Mouse (Mus musculus) brown adipose tissue, adult 24 weeks (tissue): ENCODE results near the gene C1rl. TPM values are rescaled to one million over a fixed set of nuclear protein-coding genes. Genes with fewer than 3 reads are reported as not detected.
"Not testable (repeated sequence)": the region's sequence is repeated elsewhere in the genome, so short reads cannot be mapped to it uniquely, and the experiment has no call there.

Experiments used
- H3K27ac ChIP-seq: fragments of 200-500 bp; replicated peaks from 2 replicates; pipeline ENCODE4 v1.5.1; 2012; ENCODE audit warnings: low read depth, mild to moderate bottlenecking, low read length
- H3K4me1 ChIP-seq: fragments of 200-500 bp; 2 replicates; pipeline ENCODE4 v1.6.1; 2012; ENCODE audit warnings: low read length, mixed read lengths; ENCODE audit not compliant: control insufficient read depth, insufficient read depth, insufficient read length
- H3K4me3 ChIP-seq: fragments of 200-500 bp; 2 replicates; pipeline ENCODE4 v1.5.1; 2012; ENCODE audit warnings: low read depth, mild to moderate bottlenecking, low read length, moderate library complexity; ENCODE audit not compliant: insufficient read depth
- polyA plus RNA-seq: library from polyadenylated mRNA; stranded (reverse); fragments of >200 nt; gene quantifications from 2 replicates; pipeline ENCODE4 v1.2.4, GENCODE M21; 2012; ENCODE audit not compliant: missing spikeins, insufficient read depth, insufficient read length

C1rl gene
- polyA plus RNA-seq, 1 experiment: 18.9 TPM

DNA sequence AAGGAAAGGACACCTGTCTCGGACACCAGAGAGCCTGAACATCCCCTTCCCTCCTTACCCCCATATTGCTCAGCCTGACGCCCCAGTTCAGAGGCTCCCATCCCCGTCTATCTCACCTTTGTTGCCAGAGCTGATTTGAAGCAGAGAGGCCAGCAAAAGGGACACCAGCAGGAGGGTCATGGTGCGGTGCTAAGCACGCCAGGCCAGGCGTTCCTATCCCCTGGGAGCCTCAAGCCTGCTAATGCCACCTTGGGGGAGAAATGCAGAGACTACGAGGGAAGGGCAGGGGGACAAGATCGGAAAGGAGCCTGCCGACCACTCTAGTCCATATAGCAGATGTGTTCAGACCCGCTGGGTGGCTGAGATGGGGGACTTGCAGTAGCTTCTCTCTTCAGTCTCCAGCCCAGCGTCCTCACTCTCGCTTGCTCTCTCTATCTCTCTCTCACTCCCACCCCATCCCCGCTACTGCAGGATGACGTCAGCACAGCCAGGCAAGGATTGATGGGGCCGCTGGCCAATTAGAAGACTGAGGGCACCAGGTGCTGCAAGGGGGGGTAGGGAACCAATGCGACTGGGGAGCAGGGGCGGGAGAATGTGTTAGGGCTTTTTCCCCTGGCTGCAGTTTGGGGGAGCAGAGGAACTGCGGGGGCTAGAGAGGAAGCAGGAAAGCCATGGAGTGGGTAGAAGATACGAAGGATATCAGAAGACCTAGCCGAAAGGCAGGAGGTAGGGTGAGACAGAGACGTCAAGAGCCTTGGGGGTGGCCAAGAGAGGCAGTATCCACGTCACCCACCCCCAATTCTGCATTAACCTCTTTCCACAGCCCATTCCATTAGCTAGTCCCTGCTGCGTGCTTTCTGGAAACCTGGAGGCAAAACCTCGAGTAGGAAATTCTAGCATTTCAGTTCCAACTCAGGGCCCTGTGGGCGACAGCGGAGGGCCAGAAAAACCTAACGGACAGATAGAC lies 28.3 kb upstream of the C1rl start, which contains the start of gene Clstn3:
Gene Clstn3 (minus strand): TSS at position 490 of the 967 bp plus-strand sequence.
- no peak within 1 kb of the TSS for H3K4me3 ChIP-seq
- H3K4me1 ChIP-seq: no peaks in the 10 kb centered on the region
- H3K27ac ChIP-seq: no peak within 1 kb of the TSS

DNA sequence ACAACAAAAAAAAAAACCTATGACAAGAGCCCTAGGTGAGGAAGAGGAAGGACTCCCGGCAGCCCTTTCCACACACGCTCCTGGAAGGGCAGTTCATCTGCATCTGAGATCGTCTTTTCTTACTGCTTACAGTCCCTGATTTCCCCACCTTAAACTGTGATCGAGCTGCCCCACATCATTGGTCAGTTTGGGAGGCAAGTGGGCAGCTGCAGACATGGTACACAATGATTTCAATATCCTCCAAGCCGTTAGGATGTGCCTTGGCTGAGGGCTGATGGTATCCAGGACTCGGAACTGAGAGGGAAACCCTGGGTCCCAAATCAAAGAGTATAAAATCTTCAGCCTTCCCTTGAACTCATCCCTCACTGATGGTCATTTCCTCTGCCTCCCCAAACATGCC lies 27.6 kb upstream of the C1rl start:
- H3K4me3 ChIP-seq: no peak overlapping the region
- H3K4me1 ChIP-seq: no peaks in the 10 kb centered on the region
- no peak overlapping the region for H3K27ac ChIP-seq

DNA sequence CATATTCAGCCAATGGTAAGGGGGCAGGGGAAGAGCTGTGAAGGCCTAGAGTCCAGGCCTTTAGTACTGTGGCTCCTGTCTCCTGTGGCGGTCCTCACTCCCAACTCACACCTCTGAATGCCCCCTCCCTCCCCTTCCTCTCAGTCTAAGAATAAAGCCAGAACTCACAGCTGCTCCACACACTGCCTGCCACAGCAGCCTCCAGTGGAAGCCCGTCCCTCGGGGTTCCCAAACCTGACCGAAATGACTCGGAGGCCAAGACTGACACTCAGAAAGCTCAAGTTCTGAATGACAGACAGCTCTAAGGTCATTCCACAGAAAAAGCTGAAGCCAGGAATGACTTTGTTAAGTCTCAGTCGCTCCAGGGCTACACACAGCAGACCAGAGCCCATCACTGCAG lies 27.2 kb upstream of the C1rl start:
- Histone ChIP-seq H3K27ac (no peak overlapping the region), H3K4me3 (no peak overlapping the region), H3K4me1 (no peaks in the 10 kb centered on the region)

DNA sequence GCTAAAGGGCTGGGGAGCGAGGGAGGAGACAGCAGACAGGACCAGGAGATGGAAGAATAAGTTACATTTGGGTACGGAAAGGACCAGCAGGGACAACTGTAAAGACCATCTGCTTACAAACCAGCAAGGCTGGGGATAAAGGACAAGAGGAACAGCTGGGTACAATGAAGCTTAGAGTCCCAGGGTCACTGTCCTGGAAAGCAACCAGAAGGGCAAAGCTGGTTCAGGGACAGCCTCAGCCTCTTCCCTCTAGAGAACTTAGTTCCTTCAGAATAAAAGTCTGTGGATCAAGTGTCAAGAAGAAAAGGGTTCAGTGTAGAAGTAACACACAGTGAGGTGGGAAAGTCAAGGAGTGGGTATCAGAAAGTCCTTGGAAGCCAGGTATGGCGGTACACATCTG lies 21.8 kb upstream of the C1rl start:
- H3K4me3 ChIP-seq: no peak overlapping the region
- no peak overlapping the region for H3K27ac ChIP-seq
- no peaks in the 10 kb centered on the region for H3K4me1 ChIP-seq

DNA sequence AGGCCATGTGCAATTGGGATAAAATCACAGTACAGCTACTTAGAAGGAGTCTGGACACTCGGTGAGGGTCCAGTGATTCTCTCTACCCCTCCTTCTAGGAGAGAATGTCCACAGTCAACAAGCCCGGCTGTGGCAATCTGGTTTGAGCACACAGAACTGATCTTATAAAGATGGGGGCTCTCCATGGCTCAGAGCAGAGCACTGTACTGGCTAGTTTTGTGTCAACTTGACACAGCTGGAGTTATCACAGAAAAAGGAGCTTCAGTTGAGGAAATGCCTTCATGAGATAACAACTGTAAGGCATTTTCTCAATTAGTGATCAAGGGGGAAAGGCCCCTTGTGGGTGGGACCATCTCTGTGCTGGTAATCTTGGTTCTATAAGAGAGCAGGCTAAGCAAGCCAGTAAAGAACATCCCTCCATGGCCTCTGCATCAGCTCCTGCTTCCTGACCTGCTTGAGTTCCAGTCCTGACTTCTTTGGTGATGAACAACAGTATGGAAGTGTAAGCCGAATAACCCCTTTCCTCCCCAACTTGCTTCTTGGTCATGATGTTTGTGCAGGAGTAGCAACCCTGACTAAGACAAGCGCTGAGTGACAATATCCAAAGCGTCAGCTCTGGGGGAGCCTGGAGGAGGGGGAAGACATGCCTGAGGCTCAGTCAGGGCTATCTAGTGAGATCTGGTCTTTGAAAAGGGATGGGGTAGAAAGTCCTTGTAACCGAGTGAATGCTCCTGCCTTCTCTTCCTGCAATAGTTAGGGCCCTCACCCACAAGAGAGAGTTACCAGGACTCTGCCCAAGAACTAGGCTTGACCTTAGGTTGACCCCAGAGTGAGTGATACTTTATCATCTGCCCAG lies 20.9 kb upstream of the C1rl start:
- not testable (repeated sequence) for H3K4me1 ChIP-seq, H3K27ac ChIP-seq, H3K4me3 ChIP-seq

DNA sequence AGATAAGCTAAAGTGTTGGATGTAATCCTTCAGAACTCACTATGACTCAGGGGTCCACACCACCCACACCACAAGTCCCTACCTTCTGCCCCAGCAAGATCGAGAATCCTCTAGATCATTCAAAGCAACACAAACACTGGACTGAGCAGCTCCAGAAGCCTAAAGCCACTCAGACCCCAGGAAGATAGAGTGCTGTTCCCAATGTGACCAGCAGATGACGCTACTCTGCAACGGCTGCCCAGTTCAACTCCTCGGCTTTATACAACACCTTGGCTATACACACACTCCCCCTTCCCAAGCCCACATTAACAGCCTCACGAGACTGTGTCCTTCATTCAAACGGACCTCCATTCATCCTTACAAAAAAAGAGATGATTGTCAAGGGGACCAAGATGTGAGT lies 20.1 kb upstream of the C1rl start:
- H3K4me1 ChIP-seq: peaks cover 1% of the 10 kb centered on the region; the same call in 1 of the 2 replicates
- no peak overlapping the region for H3K4me3 ChIP-seq
- no peak overlapping the region for H3K27ac ChIP-seq

DNA sequence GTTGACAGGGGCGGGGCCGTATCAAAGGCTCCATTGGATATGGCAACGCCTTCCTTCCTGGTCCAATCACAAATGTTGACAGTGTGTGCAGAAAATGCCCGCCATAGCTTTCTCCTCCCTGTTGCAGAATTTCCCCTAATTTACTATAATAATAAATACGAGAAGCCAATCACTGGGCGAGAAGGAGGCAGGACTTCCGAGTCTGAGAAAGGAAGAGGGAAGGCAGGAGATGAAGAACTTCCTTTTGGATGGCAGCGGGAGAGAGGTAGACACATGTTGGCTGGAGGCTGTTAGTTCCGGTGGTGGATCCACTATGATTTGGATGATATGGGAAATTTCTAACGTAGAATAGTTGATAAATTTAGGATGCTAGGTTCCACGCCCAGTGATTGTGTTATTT lies 18.3 kb upstream of the C1rl start:
- Histone ChIP-seq H3K4me3 (no peak overlapping the region), H3K4me1 (peaks cover 6% of the 10 kb centered on the region), H3K27ac (no peak overlapping the region)

DNA sequence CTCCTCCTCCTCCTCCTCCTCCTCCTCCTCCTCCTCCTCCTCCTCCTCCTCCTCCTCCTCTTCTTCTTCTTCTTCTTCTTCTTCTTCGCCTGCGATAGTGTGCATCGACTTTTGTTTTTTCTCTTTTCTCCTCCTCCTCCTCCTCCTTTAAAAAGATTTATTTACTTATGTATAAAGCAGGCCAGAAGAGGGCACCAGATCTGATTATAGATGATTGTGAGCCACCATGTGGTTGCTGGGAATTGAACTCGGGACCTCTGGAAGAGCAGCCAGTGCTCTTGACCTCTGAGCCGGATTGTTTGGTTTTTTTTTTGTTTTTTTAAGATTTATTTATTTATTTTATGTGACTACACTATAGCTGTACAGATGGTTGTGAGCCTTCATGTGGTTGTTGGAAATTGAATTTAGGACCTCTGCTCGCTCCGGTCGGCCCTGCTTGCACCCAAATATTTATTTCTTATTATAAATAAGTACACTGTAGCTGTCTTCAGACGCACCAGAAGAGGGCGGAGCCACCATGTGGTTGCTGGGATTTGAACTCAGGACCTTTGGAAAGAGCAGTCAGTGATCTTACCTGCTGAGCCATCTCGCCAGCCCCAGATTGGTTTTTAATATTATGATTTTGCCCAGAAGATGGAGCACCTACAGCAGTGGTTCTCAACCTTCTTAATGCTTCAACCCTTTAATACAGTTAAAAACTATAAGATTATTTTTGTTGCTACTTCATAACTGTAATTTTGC lies 17.4 kb upstream of the C1rl start:
- H3K27ac ChIP-seq, H3K4me1 ChIP-seq: not testable (repeated sequence)

DNA sequence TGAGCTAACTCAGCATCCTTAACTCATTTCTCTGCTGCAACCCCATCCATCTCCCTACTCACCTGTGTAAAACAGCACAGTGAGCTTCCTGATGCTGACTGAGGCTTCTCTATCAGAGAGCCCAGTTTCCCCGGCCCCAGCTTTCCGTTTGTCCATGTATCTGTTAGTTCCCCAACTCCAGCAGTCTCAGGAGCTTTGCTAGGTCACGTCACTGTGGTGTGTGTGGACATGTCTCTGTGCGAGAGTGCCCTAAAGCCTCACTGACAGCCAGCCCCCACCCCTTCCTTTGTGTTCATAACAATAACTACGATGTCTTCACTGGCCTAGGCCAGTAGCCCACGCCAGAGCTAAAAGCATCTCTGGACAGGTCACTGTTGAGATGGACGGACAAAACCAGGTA lies 16.7 kb upstream of the C1rl start:
- no peak overlapping the region for H3K4me3 ChIP-seq
- peaks cover 6% of the 10 kb centered on the region for H3K4me1 ChIP-seq
- H3K27ac ChIP-seq: no peak overlapping the region

More for the DNA sequence above, 17.4 kb upstream of the C1rl start:
- H3K4me3 ChIP-seq: not testable (repeated sequence)

DNA sequence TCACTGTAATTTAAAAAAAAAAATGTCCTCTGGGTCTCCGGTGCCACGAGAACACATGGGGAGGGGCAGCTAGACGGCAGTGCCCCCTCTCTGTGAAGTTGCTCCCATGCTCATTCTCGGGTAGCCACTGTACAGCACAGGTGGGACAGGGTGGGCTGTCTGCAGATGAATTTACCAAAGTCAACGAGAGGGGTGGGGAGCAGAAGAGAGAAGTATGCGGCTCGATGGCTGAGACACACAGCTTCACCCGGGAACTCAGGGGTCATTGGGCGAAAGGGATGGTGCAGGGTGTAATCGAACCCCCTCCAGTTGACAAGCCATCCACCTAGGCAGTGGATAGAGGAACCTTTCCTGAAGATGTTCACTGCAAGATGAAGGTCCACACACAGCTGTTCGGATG lies 16.1 kb upstream of the C1rl start:
- no peak overlapping the region for H3K27ac ChIP-seq
- H3K4me3 ChIP-seq: no peak overlapping the region
- H3K4me1 ChIP-seq: peaks cover 6% of the 10 kb centered on the region

DNA sequence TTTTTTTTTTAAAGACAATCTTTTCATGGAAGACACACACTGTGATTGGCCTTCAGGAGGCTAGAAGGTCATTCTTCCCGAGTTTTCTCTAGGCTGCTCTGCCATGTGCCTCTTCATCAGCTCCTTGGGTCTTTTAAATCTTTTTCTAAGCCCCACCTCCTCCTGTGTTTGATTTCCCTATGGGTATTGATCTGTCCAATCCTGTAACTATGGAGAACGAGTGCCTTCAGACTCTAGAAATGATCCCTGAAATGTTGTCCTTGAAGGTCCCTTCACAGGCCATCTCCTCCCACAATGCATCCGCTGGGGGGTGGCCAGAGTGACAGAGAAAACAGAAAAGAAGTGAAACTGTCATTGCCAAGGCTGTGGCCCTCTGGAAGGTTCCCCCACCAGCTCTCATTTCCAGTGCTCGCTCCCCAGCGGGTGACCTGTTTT lies 15.7 kb upstream of the C1rl start:
- H3K27ac ChIP-seq: peak overlapping the region; percentile 64
- H3K4me3 ChIP-seq: no peak overlapping the region
- H3K4me1 ChIP-seq: peaks cover 6% of the 10 kb centered on the region

DNA sequence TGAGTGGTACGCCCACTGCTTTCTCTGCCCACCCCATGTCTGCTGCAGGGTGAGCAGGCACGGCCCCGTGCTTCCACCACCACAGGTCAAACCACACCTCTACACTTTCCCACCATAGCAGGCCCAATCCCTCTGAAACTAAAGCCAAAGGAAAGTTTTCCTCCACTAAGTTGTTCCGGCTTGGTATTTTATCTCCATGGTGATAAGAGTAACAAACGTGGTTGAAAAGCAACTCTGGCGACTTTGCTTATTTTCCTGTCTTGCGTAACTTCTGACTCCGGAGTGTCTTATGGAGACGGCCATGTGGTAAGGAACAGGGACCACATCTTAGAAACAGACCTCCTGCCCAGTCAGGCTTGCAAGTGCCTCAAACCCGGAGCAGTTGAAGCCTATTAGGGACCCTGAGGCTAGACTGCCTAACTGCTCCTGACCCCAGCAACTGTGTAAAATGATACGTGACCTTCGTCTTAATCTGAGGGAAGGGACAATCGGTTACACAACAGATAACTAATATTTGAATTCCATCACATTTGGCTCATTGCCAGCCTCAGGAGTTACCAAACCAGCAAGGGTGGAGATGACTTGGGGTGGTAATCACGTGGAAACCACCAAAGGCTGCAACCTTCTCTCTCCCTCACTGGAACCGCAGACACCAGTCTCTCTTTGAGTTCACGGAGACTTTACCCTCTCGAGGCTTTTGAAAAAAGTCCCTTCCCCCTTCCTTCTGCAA lies 14.8 kb upstream of the C1rl start:
- peak overlapping the region; percentile 93 for H3K27ac ChIP-seq
- H3K4me3 ChIP-seq: no peak overlapping the region
- H3K4me1 ChIP-seq: peaks cover 6% of the 10 kb centered on the region

DNA sequence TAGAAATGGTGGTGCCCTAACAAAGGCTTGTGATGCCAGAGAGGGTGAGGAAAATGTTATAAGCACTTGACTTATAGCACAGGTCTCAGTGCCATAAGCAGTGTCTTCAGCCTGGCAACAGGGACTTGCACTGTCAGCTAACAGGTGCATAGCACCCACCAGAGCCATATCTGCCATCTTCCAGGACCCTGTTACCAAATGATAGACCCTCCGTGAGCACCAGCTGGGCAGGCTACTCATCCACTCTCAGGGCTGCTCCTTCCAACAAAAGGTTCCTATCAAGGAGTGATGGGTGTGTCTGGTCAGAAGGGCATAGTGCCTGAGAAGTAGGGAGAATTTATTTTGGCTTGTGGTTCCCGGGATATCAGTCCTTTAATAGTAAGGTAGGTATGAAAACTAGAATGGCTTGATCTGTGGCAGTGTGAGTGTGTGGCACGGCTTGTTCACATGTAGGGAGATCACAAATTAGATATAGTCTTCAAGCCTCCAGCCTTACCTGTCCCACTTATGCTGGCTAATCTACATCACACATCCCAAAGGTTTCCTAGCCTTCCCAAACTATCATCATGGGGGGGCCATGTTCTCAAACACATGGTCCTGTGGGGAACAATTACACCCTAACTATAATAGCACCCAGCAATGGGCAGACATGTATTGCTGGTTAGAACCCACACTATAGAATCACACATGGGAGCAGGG lies 13.9 kb upstream of the C1rl start:
- Histone ChIP-seq H3K4me1 (peaks cover 6% of the 10 kb centered on the region), H3K4me3 (no peak overlapping the region), H3K27ac (0 out of 2 replicates have a peak overlapping the region, but pooled peaks have one; percentile 16)

DNA sequence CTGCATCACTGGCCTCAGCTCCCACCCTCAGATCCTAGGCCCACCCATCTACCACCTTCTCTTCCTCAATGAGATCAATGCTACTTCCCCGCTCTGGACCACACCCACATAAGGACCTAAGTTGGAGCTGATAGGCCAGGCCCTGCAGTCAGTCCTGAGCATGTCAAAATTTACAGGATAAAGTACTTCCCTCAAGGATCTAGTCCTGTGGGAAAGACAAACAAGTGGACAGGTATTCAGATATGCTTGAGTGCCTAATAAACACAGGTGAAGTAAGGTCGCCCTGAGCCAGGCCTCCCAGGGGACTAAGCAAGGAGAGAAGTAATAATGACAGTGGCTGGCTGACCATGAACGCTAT lies 13.4 kb upstream of the C1rl start:
- no peak overlapping the region for H3K4me3 ChIP-seq

More for the DNA sequence above, 13.4 kb upstream of the C1rl start:
- no peak overlapping the region for H3K27ac ChIP-seq
- peaks cover 6% of the 10 kb centered on the region for H3K4me1 ChIP-seq
